Mouse (Mus musculus) hindbrain, embryonic 11.5 days (tissue): ENCODE results near the gene Gpc1. TPM values are rescaled to one million over a fixed set of nuclear protein-coding genes. Genes with fewer than 3 reads are reported as not detected.

Source experiments
- ATAC-seq: fragments of 200-750 bp; cut with Nextera tagmentation; 2 replicates; pipeline ENCODE4 v1.8.0; 2017; ENCODE audit warnings: mild to moderate bottlenecking, moderate TSS enrichment, moderate library complexity; ENCODE audit not compliant: low FRiP score
- DNase-seq: peaks from one replicate; pipeline ENCODE4 v3.0.0-alpha.2; 2015; ENCODE audit warnings: low spot score
- H3K27ac ChIP-seq: fragments of 300-500 bp; sonication (generic); 2 replicates; pipeline ENCODE4 v1.5.1; 2014; ENCODE audit warnings: mild to moderate bottlenecking, low read depth, low read length
- H3K27me3 ChIP-seq: fragments of 300-500 bp; sonication (generic); 2 replicates; pipeline ENCODE4 v1.6.1; 2014; ENCODE audit warnings: mild to moderate bottlenecking, low read length, moderate library complexity, mixed read lengths; ENCODE audit not compliant: control insufficient read depth, insufficient read depth
- H3K36me3 ChIP-seq: fragments of 300-500 bp; sonication (generic); 2 replicates; pipeline ENCODE4 v1.6.1; 2014; ENCODE audit warnings: mild to moderate bottlenecking, low read length, moderate library complexity, mixed read lengths; ENCODE audit not compliant: control insufficient read depth, insufficient read depth
- H3K4me1 ChIP-seq: fragments of 300-500 bp; sonication (generic); replicated peaks from 2 replicates; pipeline ENCODE4 v1.6.1; 2014; ENCODE audit warnings: low read length, mixed read lengths; ENCODE audit not compliant: control insufficient read depth, insufficient read depth
- H3K4me2 ChIP-seq: fragments of 300-500 bp; sonication (generic); replicated peaks from 2 replicates; pipeline ENCODE4 v1.6.1; 2014; ENCODE audit warnings: mild to moderate bottlenecking, low read depth, low read length
- H3K4me3 ChIP-seq: fragments of 300-500 bp; sonication (generic); 2 replicates; pipeline ENCODE4 v1.5.1; 2014; ENCODE audit warnings: low read depth, low read length
- H3K9ac ChIP-seq: fragments of 300-500 bp; sonication (generic); 2 replicates; pipeline ENCODE4 v1.6.1; 2014; ENCODE audit warnings: low read depth, low read length
- H3K9me3 ChIP-seq: fragments of 300-500 bp; sonication (generic); 2 replicates; pipeline ENCODE4 v1.6.1; 2016; ENCODE audit warnings: low read length; ENCODE audit not compliant: control insufficient read depth
- WGBS: fragments of 180-500 bp; shearing (Covaris S2); extraction: QIAGEN DNeasy Blood & Tissue Kit; methylation state at CpG from one replicate; pipeline ENCODE4 v1.1.7; 2014; 5-methylcytosine and 5-hydroxymethylcytosine counted together
- polyA plus RNA-seq: library from polyadenylated mRNA; unstranded; fragments of >200 nt; fragmentation: Nextera tagmentation; extraction: Ambion mirVana; gene quantifications from 2 replicates; pipeline ENCODE4 v1.2.1, GENCODE M21; 2014

Gpc1 gene
- polyA plus RNA-seq, 1 experiment from 2014 or later, result 31.1 TPM

- no peak for ATAC-seq
- H3K27me3 ChIP-seq, result no peaks in the 10 kb centered on the region
- H3K9ac ChIP-seq, result no peak overlapping the region
- no peaks in the 10 kb centered on the region for H3K9me3 ChIP-seq
- H3K36me3 ChIP-seq, result no peaks in the 10 kb centered on the region
- 69% methylated on average over 9 of the region's 9 CpGs for WGBS
- H3K4me3 ChIP-seq, result no peak overlapping the region
- no peaks in the 10 kb centered on the region for H3K4me1 ChIP-seq
- H3K4me2 ChIP-seq, result no peak overlapping the region
- no peak overlapping the region for H3K27ac ChIP-seq
- DNase-seq, result no peak
Measured at GRCm38 (mm10) chr1:92815100-92815499, 16.3 kb upstream of the Gpc1 start.

- ATAC-seq, result no peak
- WGBS, result 83% methylated on average over 5 of the region's 5 CpGs
- Histone ChIP-seq H3K9me3 (no peaks in the 10 kb centered on the region), H3K4me2 (no peak overlapping the region), H3K4me3 (no peak overlapping the region), H3K4me1 (no peaks in the 10 kb centered on the region), H3K27ac (no peak overlapping the region), H3K27me3 (no peaks in the 10 kb centered on the region), H3K9ac (no peak overlapping the region), H3K36me3 (no peaks in the 10 kb centered on the region)
- DNase-seq, result no peak
Measured at GRCm38 (mm10) chr1:92815756-92816294, 15.6 kb upstream of the Gpc1 start.

GRCm38 (mm10) chr1:92830626-92831187, 738 bp upstream of the Gpc1 start:
- ATAC-seq, result no peak; the same call in 1 of the 2 replicates
- Histone ChIP-seq H3K4me1 (peaks cover 7% of the 10 kb centered on the region), H3K9ac (peak overlapping the region; percentile 97), H3K9me3 (no peaks in the 10 kb centered on the region), H3K36me3 (0 out of 2 replicates have a peak, but pooled peaks cover 3% of the 10 kb centered on the region), H3K27me3 (no peaks in the 10 kb centered on the region), H3K27ac (peak overlapping the region; percentile 93; the same call in 1 of the 2 replicates), H3K4me2 (peak overlapping the region; percentile 83), H3K4me3 (peak overlapping the region; percentile 95)
- 6% methylated on average over 13 of the region's 13 CpGs for WGBS
- DNase-seq, result no peak

- WGBS, result under 1% methylated on average over 62 of the region's 62 CpGs
- H3K36me3 ChIP-seq, result 0 out of 2 replicates have a peak, but pooled peaks cover 3% of the 10 kb centered on the region
- peaks cover 7% of the 10 kb centered on the region for H3K4me1 ChIP-seq
- DNase-seq (peak; percentile 81), ATAC-seq (peak; percentile 36)
- peak overlapping the region; percentile 95 for H3K4me3 ChIP-seq
- H3K4me2 ChIP-seq, result peak overlapping the region; percentile 83
- no peaks in the 10 kb centered on the region for H3K9me3 ChIP-seq
- H3K27ac ChIP-seq, result peak overlapping the region; percentile 93
- H3K9ac ChIP-seq, result peak overlapping the region; percentile 97
- no peaks in the 10 kb centered on the region for H3K27me3 ChIP-seq
Measured at GRCm38 (mm10) chr1:92832011-92833010, 866 bp downstream of the Gpc1 start.

- peaks cover 7% of the 10 kb centered on the region for H3K4me1 ChIP-seq
- no peak overlapping the region for H3K4me3 ChIP-seq
- 0 out of 2 replicates have a peak, but pooled peaks cover 3% of the 10 kb centered on the region for H3K36me3 ChIP-seq
- 68% methylated on average over 7 of the region's 7 CpGs for WGBS
- no peaks in the 10 kb centered on the region for H3K9me3 ChIP-seq
- H3K27ac ChIP-seq, result no peak overlapping the region
- H3K27me3 ChIP-seq, result no peaks in the 10 kb centered on the region
- H3K4me2 ChIP-seq, result peak overlapping the region; percentile 83; the same call in 1 of the 2 replicates
- ATAC-seq, result peak; percentile 19; the same call in 1 of the 2 replicates
- H3K9ac ChIP-seq, result no peak overlapping the region; the same call in 1 of the 2 replicates
- peak; percentile 93 for DNase-seq
Measured at GRCm38 (mm10) chr1:92833987-92834706, 2.7 kb downstream of the Gpc1 start.

- Histone ChIP-seq H3K27me3 (no peaks in the 10 kb centered on the region), H3K4me2 (no peak overlapping the region), H3K4me1 (peaks cover 4% of the 10 kb centered on the region), H3K9ac (no peak overlapping the region), H3K9me3 (no peaks in the 10 kb centered on the region), H3K4me3 (no peak overlapping the region), H3K27ac (no peak overlapping the region), H3K36me3 (0 out of 2 replicates have a peak, but pooled peaks cover 3% of the 10 kb centered on the region)
- ATAC-seq (no peak), DNase-seq (no peak)
- WGBS, result 76% methylated on average over 14 of the region's 14 CpGs
Measured at GRCm38 (mm10) chr1:92837931-92838833, 6.7 kb downstream of the Gpc1 start.

GRCm38 (mm10) chr1:92839211-92839610, 7.8 kb downstream of the Gpc1 start:
- WGBS, result 85% methylated on average over 7 of the region's 7 CpGs

More at GRCm38 (mm10) chr1:92839211-92839610, 7.8 kb downstream of the Gpc1 start:
- Histone ChIP-seq H3K9me3 (no peaks in the 10 kb centered on the region), H3K4me2 (no peak overlapping the region), H3K9ac (no peak overlapping the region), H3K4me3 (no peak overlapping the region), H3K36me3 (peaks cover 3% of the 10 kb centered on the region; the same call in 1 of the 2 replicates), H3K27me3 (no peaks in the 10 kb centered on the region), H3K4me1 (no peaks in the 10 kb centered on the region), H3K27ac (no peak overlapping the region)
- no peak for ATAC-seq
- no peak for DNase-seq
